Mouse (Mus musculus): ENCODE data around the gene Prl6a1.

Prl6a1 gene

DNA sequence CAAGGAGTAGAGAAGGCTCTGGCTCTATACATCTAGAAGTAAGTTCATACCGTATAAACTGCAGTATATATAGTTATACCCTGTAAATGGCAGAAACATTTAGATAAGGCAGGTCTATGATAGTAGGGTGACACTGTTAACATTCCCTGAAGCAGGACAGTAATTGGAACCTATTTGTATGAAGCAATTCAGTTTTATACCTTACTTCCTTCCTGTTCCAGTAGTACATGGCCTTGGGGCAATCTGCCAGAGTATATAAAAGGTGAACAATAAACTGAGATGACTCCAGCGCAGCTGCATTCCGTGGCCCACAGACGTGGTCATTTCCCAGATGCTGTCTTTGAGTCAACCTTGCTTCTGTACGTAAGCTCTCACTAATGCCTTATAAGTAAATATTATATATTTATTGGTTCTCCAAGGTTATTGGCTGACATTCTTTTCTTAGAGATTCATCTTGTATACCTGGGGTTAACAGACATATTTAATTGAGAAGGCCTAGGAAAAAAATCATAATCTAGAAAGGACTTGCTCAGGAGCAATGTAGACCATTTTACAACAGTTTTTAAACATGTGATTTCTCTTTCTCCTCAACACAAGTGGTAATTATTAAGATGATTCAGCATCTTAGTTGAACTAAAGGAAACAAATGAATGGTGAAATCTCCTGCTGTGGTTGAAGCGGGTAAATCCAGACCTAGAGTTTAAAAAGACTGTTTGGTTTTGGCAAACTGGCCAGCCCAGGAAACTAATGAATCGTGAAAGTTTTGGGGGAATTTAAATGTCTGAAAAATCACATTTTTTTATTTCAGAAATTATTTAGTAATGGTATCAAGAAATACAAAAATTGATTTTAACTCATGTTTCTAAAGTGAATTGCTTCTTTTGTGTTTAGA lies at the start of gene Prl6a1:
Prl6a1 (plus strand) TSS at position 294 of the 892 bp plus-strand sequence.
- ATAC-seq (ENCODE audit: insufficient number of reproducible peaks, low FRiP score, low TSS enrichment), result no peak

DNA sequence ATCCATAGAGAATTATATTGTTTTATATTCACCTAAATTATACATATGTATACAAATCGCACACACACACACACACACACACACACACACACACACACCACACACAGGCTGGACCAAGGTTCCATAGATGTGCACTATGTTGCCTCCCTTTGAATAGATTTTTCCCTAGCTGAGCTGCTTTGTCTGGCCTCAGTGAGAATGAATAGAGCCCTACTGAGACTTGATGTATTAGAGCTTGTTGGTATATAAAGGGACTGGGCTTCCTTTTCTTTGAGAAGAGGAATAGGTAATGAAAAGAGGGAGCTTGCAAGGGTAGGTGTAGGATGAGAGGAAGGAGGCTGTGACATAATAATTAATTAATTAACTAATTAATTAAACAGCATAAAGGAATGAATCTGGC lies 22.6 kb downstream of the Prl6a1 start:
- ATAC-seq (ENCODE audit: insufficient number of reproducible peaks, low FRiP score, low TSS enrichment), result no peak

DNA sequence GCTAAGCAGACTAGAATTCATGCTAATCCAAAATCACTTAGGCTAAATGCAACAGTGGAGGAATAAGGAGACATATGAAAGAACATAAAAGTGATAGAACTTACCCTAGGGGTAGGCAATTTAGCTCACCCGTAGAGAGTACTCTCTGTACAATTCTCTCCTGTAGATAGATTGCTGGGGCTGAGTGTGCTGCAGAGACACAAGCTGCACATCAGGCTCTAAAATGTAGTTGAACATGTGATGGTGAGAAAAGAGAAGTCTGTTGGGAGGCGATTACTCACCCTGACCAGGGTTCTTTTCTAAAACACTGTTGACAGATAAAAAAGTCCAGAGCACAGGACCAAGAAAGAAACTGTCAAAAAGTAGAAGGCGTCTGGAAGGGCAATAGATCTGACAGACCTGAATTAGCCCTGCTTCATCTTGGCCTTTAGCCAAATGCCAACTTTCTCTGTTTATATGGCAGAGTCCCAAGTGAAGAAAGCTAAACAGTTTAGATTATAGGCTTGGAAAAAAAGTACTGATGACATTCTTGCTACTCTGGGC lies 30.4 kb downstream of the Prl6a1 start:
- no peak for ATAC-seq (ENCODE audit: insufficient number of reproducible peaks, low FRiP score, low TSS enrichment)

DNA sequence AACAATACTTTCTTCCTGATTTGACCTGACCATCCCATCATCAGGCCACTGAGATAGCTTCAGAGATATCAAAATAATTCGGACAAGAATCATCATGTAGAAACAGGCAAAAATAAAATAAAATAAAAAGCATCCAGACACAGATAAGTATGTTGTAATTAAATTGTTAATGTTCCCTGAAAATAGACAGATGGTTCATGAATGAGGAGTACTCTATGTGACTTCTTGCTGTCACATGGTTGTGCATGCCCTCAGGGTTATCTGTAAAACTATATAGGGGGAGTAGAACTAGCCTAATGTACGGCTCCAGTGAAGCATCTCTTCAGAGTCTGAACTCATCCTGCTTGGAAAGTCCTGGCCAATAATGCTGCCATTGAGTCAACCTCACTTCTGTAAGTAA lies 32.9 kb downstream of the Prl6a1 start, which contains the start of gene Prl8a2:
Prl8a2 (plus strand) TSS at position 301 of the 400 bp plus-strand sequence.
- no peak for ATAC-seq (ENCODE audit: insufficient number of reproducible peaks, low FRiP score, low TSS enrichment)

All from cerebellum, adult (tissue).